Mouse (Mus musculus) heart, embryonic 15.5 days (tissue): Measurements from ENCODE around the gene Rcn3. TPM values are rescaled to one million over a fixed set of nuclear protein-coding genes. Genes with fewer than 3 reads are reported as not detected.
"Not testable (repeated sequence)": the region's sequence is repeated elsewhere in the genome, so short reads cannot be mapped to it uniquely, and the experiment has no call there.

Source experiments
- ATAC-seq: fragments of 200-750 bp; cut with Nextera tagmentation; replicated peaks from 2 replicates; pipeline ENCODE4 v1.8.0; 2017; ENCODE audit warnings: low read depth, moderate TSS enrichment; ENCODE audit not compliant: insufficient number of reproducible peaks, insufficient read depth, low FRiP score
- H3K27ac ChIP-seq: fragments of 300-500 bp; sonication (generic); 2 replicates; pipeline ENCODE4 v1.5.1; 2015; ENCODE audit warnings: mild to moderate bottlenecking, inconsistent platforms
- H3K27me3 ChIP-seq: fragments of 300-500 bp; sonication (generic); 2 replicates; pipeline ENCODE4 v1.6.1; 2015; ENCODE audit warnings: inconsistent platforms
- H3K36me3 ChIP-seq: fragments of 300-500 bp; sonication (generic); 2 replicates; pipeline ENCODE4 v1.6.1; 2015; ENCODE audit warnings: mild to moderate bottlenecking, inconsistent platforms
- H3K4me1 ChIP-seq: fragments of 300-500 bp; sonication (generic); replicated peaks from 2 replicates; pipeline ENCODE4 v1.6.1; 2015; ENCODE audit warnings: inconsistent platforms
- H3K4me2 ChIP-seq: fragments of 300-500 bp; sonication (generic); 2 replicates; pipeline ENCODE4 v1.6.1; 2015; ENCODE audit warnings: inconsistent platforms, mild to moderate bottlenecking, moderate library complexity
- H3K4me3 ChIP-seq: fragments of 300-500 bp; sonication (generic); 2 replicates; pipeline ENCODE4 v1.5.1; 2015; ENCODE audit warnings: mild to moderate bottlenecking, inconsistent platforms
- H3K9ac ChIP-seq: fragments of 300-500 bp; sonication (generic); 2 replicates; pipeline ENCODE4 v1.6.1; 2015; ENCODE audit warnings: mild to moderate bottlenecking, inconsistent platforms
- H3K9me3 ChIP-seq: fragments of 300-500 bp; sonication (generic); replicated peaks from 2 replicates; pipeline ENCODE4 v1.6.1; 2016; ENCODE audit warnings: inconsistent platforms
- WGBS: fragments of 180-500 bp; shearing (Covaris S2); methylation state at CpG from one replicate; pipeline ENCODE4 v1.1.7; 2015; ENCODE audit warnings: mixed read lengths; 5-methylcytosine and 5-hydroxymethylcytosine counted together
- polyA plus RNA-seq: library from polyadenylated mRNA; unstranded; fragments of >200 nt; fragmentation: Nextera tagmentation; extraction: Ambion mirVana; gene quantifications from 2 replicates; pipeline ENCODE4 v1.2.1, GENCODE M21; 2015

Gene Rcn3
- polyA plus RNA-seq, 1 experiment from 2014 or later = 223 TPM

- Histone ChIP-seq H3K4me2 (no peak overlapping the region), H3K9ac (no peak overlapping the region), H3K4me1 (peaks cover 22% of the 10 kb centered on the region), H3K9me3 (no peaks in the 10 kb centered on the region), H3K27me3 (no peaks in the 10 kb centered on the region), H3K4me3 (no peak overlapping the region), H3K36me3 (no peaks in the 10 kb centered on the region), H3K27ac (no peak overlapping the region)
- 52% methylated on average over 5 of the region's 5 CpGs for WGBS
- no peak for ATAC-seq
Observed at GRCm38 (mm10) chr7:45107052-45107645, 15.1 kb upstream of the Rcn3 start.

- no peaks in the 10 kb centered on the region for H3K9me3 ChIP-seq
- H3K36me3 ChIP-seq = no peaks in the 10 kb centered on the region
- no peak overlapping the region for H3K9ac ChIP-seq
- no peaks in the 10 kb centered on the region for H3K27me3 ChIP-seq
- H3K4me2 ChIP-seq = no peak overlapping the region
- no peak overlapping the region for H3K4me3 ChIP-seq
- no peak for ATAC-seq
- no peak overlapping the region for H3K27ac ChIP-seq
- WGBS = 70% methylated on average over 6 of the region's 6 CpGs
- H3K4me1 ChIP-seq = peaks cover 26% of the 10 kb centered on the region
Observed at GRCm38 (mm10) chr7:45106441-45106840, 14.4 kb upstream of the Rcn3 start.

GRCm38 (mm10) chr7:45105491-45105890 is 13.5 kb upstream of the Rcn3 start:
- Histone ChIP-seq H3K27me3 (no peaks in the 10 kb centered on the region), H3K27ac (no peak overlapping the region), H3K9me3 (no peaks in the 10 kb centered on the region), H3K9ac (no peak overlapping the region), H3K4me3 (no peak overlapping the region), H3K4me1 (peaks cover 26% of the 10 kb centered on the region), H3K4me2 (no peak overlapping the region), H3K36me3 (no peaks in the 10 kb centered on the region)
- 79% methylated on average over 8 of the region's 8 CpGs for WGBS
- no peak for ATAC-seq

GRCm38 (mm10) chr7:45104941-45105340 is 12.9 kb upstream of the Rcn3 start:
- Histone ChIP-seq H3K4me3 (no peak overlapping the region), H3K27me3 (no peaks in the 10 kb centered on the region), H3K36me3 (no peaks in the 10 kb centered on the region), H3K4me2 (no peak overlapping the region), H3K9me3 (no peaks in the 10 kb centered on the region), H3K9ac (no peak overlapping the region), H3K4me1 (peaks cover 26% of the 10 kb centered on the region), H3K27ac (no peak overlapping the region)
- 69% methylated on average over 5 of the region's 5 CpGs for WGBS
- no peak for ATAC-seq

GRCm38 (mm10) chr7:45103652-45104180 is 11.7 kb upstream of the Rcn3 start, which contains the start of gene Fcgrt:
Gene Fcgrt, minus strand, starts transcription at chr7:45103851.
- Histone ChIP-seq H3K27ac (peak within 1 kb of the TSS; percentile 87), H3K4me1 (peaks cover 26% of the 10 kb centered on the region), H3K27me3 (no peaks in the 10 kb centered on the region), H3K4me3 (peak within 1 kb of the TSS; percentile 45), H3K9me3 (no peaks in the 10 kb centered on the region), H3K4me2 (peak within 1 kb of the TSS; percentile 62), H3K36me3 (no peaks in the 10 kb centered on the region), H3K9ac (peak within 1 kb of the TSS; percentile 51)
- 23% methylated on average over 7 of the region's 7 CpGs for WGBS
- peak; percentile 95 for ATAC-seq

GRCm38 (mm10) chr7:45102940-45103585 is 11.0 kb upstream of the Rcn3 start:
- Histone ChIP-seq H3K4me3 (peak overlapping the region; percentile 45), H3K36me3 (no peaks in the 10 kb centered on the region), H3K27me3 (no peaks in the 10 kb centered on the region), H3K4me1 (peaks cover 26% of the 10 kb centered on the region), H3K27ac (peak overlapping the region; percentile 87), H3K4me2 (peak overlapping the region; percentile 62), H3K9ac (peak overlapping the region; percentile 51), H3K9me3 (no peaks in the 10 kb centered on the region)
- ATAC-seq = no peak
- WGBS = 67% methylated on average over 9 of the region's 9 CpGs

GRCm38 (mm10) chr7:45102441-45102840 is 10.4 kb upstream of the Rcn3 start:
- Histone ChIP-seq H3K4me3 (peak overlapping the region; percentile 45; the same call in 1 of the 2 replicates), H3K27me3 (no peaks in the 10 kb centered on the region), H3K4me2 (peak overlapping the region; percentile 62), H3K36me3 (no peaks in the 10 kb centered on the region), H3K27ac (no peak overlapping the region), H3K9me3 (no peaks in the 10 kb centered on the region), H3K4me1 (peaks cover 26% of the 10 kb centered on the region), H3K9ac (no peak overlapping the region)
- 73% methylated on average over 11 of the region's 11 CpGs for WGBS
- no peak for ATAC-seq

- WGBS = 86% methylated on average over 6 of the region's 6 CpGs
- no peak overlapping the region for H3K9ac ChIP-seq
- ATAC-seq = no peak
- no peaks in the 10 kb centered on the region for H3K27me3 ChIP-seq
- H3K9me3 ChIP-seq = no peaks in the 10 kb centered on the region
- no peak overlapping the region for H3K27ac ChIP-seq
- no peaks in the 10 kb centered on the region for H3K36me3 ChIP-seq
- no peak overlapping the region for H3K4me2 ChIP-seq
- no peak overlapping the region for H3K4me3 ChIP-seq
- peaks cover 26% of the 10 kb centered on the region for H3K4me1 ChIP-seq
Observed at GRCm38 (mm10) chr7:45100046-45100445, 8.0 kb upstream of the Rcn3 start.

- H3K36me3 ChIP-seq = no peaks in the 10 kb centered on the region
- 87% methylated on average over 8 of the region's 8 CpGs for WGBS
Observed at GRCm38 (mm10) chr7:45098541-45099240, 6.7 kb upstream of the Rcn3 start.

GRCm38 (mm10) chr7:45097479-45097878 is 5.5 kb upstream of the Rcn3 start:
- Histone ChIP-seq H3K4me1 (peaks cover 7% of the 10 kb centered on the region; the same call in 1 of the 2 replicates), H3K36me3 (no peaks in the 10 kb centered on the region), H3K27ac (peak overlapping the region; percentile 14; the same call in 1 of the 2 replicates), H3K4me3 (no peak overlapping the region), H3K4me2 (no peak overlapping the region), H3K27me3 (no peaks in the 10 kb centered on the region), H3K9ac (no peak overlapping the region), H3K9me3 (no peaks in the 10 kb centered on the region)
- 50% methylated on average over 6 of the region's 6 CpGs for WGBS
- no peak for ATAC-seq

More at GRCm38 (mm10) chr7:45098541-45099240, 6.7 kb upstream of the Rcn3 start:
- no peak overlapping the region for H3K27ac ChIP-seq
- no peaks in the 10 kb centered on the region for H3K9me3 ChIP-seq
- no peak overlapping the region for H3K9ac ChIP-seq
- no peak overlapping the region for H3K4me2 ChIP-seq
- ATAC-seq = no peak
- H3K4me3 ChIP-seq = no peak overlapping the region
- H3K27me3 ChIP-seq = no peaks in the 10 kb centered on the region
- peaks cover 18% of the 10 kb centered on the region for H3K4me1 ChIP-seq

GRCm38 (mm10) chr7:45095965-45096364 is 3.9 kb upstream of the Rcn3 start:
- H3K4me1 ChIP-seq = peaks cover 14% of the 10 kb centered on the region
- not testable (repeated sequence) for H3K36me3 ChIP-seq, H3K9me3 ChIP-seq, H3K27ac ChIP-seq, H3K4me2 ChIP-seq, H3K9ac ChIP-seq, ATAC-seq, H3K27me3 ChIP-seq, H3K4me3 ChIP-seq
- 93% methylated on average over 14 of the region's 14 CpGs for WGBS
